In the genomic region with DNA sequence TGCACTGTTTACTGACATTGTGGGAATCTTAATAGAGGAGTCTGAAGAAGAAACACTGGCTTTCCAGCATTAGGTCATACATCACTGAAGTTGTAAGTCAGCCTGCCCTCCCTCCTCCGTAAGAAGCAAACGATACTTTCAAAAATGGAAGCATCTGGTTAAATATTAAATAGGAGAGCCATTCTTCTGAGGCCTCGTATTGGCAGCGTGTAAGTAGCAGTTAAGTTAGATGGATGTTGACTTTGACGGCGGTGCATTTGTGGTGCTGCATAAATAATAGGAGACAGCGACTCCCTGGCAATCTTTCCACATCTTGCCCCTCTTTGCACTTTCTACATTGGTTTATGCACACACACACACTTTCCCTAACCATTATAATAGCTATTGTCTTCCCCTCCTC, we compare ENCODE assay signal across 16 mouse cellular contexts.
DNase-seq lines count a peak whose midpoint lies in the region; ATAC-seq and TF ChIP-seq lines count a peak whose summit lies in the region.
"Had no signal": no experiment of that assay in that cellular context is flagged by ENCODE, and none has a peak within 500 bp of the region (broad histone marks: within the 10 kb centered on the region; RNA-seq: fewer than 3 reads in every experiment).

No protein-coding gene starts in this region.

- in situ Hi-C loops in Patski (cut with MboI; ENCODE audit: low pct_unique_long_range_greater_than_20kb), result no loop called here

- POLR2A ChIA-PET in Patski (lab: Charles Lee), result no interaction called here

- CTCF ChIA-PET in Patski (lab: Charles Lee), result interaction anchor here (1.0 kb wide), 1 partner anchor 25 kb away, joined by 3 read pairs; no protein-coding TSS in a partner anchor

- no peak overlapping the region for H3K4me2 ChIP-seq in kidney, embryonic 15.5 days
- no peak overlapping the region for H3K4me2 ChIP-seq in limb, embryonic 15.5 days
- H3K4me2 ChIP-seq in forebrain, embryonic 16.5 days (ENCODE audit: low read length), result no peak overlapping the region
- H3K4me2 ChIP-seq: heart, embryonic 12.5 days; liver, embryonic 13.5 days; neural tube, embryonic 12.5 days had no signal

- 21% methylated on average over 7 of the region's 7 CpGs for WGBS in kidney, embryonic 15.5 days
- 82% methylated on average over 7 of the region's 7 CpGs for WGBS in embryonic facial prominence, embryonic 10.5 days
- 47% methylated on average over 7 of the region's 7 CpGs for WGBS in limb, embryonic 15.5 days
- 56% methylated on average over 7 of the region's 7 CpGs for WGBS in forebrain, embryonic 16.5 days

- H3K27me3 ChIP-seq in kidney, embryonic 15.5 days, result peaks cover 2% of the 10 kb centered on the region; the same call in 1 of the 2 replicates
- no peaks in the 10 kb centered on the region for H3K27me3 ChIP-seq in Patski
- peaks cover 61% of the 10 kb centered on the region for H3K27me3 ChIP-seq in embryonic facial prominence, embryonic 10.5 days (replicated peaks; ENCODE audit: low read depth, poor library complexity, severe bottlenecking)
- H3K27me3 ChIP-seq in limb, embryonic 15.5 days, result peaks cover 4% of the 10 kb centered on the region; the same call in 1 of the 2 replicates
- H3K27me3 ChIP-seq in forebrain, embryonic 16.5 days (replicated peaks; ENCODE audit: control insufficient read depth, insufficient read depth, low read length), result 0 out of 2 replicates have a peak, but pooled peaks cover 5% of the 10 kb centered on the region

- no peaks in the 10 kb centered on the region for H3K36me3 ChIP-seq in kidney, embryonic 15.5 days
- no peaks in the 10 kb centered on the region for H3K36me3 ChIP-seq in embryonic facial prominence, embryonic 10.5 days (replicated peaks)
- no peaks in the 10 kb centered on the region for H3K36me3 ChIP-seq in limb, embryonic 15.5 days
- H3K36me3 ChIP-seq in forebrain, embryonic 16.5 days (ENCODE audit: control insufficient read depth, insufficient read depth), result no peaks in the 10 kb centered on the region
- H3K36me3 ChIP-seq: heart, embryonic 12.5 days; liver, embryonic 13.5 days; neural tube, embryonic 12.5 days had no signal

- 0 out of 2 replicates have a peak, but pooled peaks have one; percentile 13 for ATAC-seq in kidney, embryonic 15.5 days (replicated peaks; ENCODE audit: low FRiP score)
- peak; percentile 50 for ATAC-seq in Patski
- no peak for ATAC-seq in limb, embryonic 15.5 days (ENCODE audit: insufficient number of reproducible peaks, low FRiP score, low TSS enrichment, low read depth)
- ATAC-seq in forebrain, embryonic 16.5 days, result no peak
- ATAC-seq: forebrain, embryonic 14.5 days; inflammation-experienced regulatory T-cells, adult 6 months had no signal

- DNase-seq in kidney, postnatal 14 days, result no peak
- DNase-seq in Patski (ENCODE audit: low read depth, low spot score), result peak; percentile 22
- no peak for DNase-seq in embryonic facial prominence, embryonic 10.5 days (ENCODE audit: low spot score)
- no peak for DNase-seq in cerebellum, adult 9-11 months
- DNase-seq: cerebellum, postnatal 14 days; embryo, embryonic 11 days; layer of hippocampus, postnatal 36 days; liver, embryonic 13.5 days had no signal

- H3K4me3 ChIP-seq in kidney, embryonic 15.5 days (replicated peaks), result no peak overlapping the region
- no peak overlapping the region for H3K4me3 ChIP-seq in embryonic facial prominence, embryonic 10.5 days
- no peak overlapping the region for H3K4me3 ChIP-seq in limb, embryonic 15.5 days
- H3K4me3 ChIP-seq in forebrain, embryonic 16.5 days (replicated peaks; ENCODE audit: low read length), result no peak overlapping the region
- H3K4me3 ChIP-seq: erythroblast, embryonic 14.5 days; heart, embryonic 12.5 days; liver, embryonic 13.5 days; neural tube, embryonic 12.5 days had no signal

- TF ChIP-seq CTCF in Patski (IDR thresholded peaks at IDR 0.05), result no peak

- H3K9ac ChIP-seq in kidney, embryonic 15.5 days, result no peak overlapping the region
- no peak overlapping the region for H3K9ac ChIP-seq in limb, embryonic 15.5 days
- H3K9ac ChIP-seq in forebrain, embryonic 16.5 days (replicated peaks; ENCODE audit: low read depth, low read length), result no peak overlapping the region
- H3K9ac ChIP-seq: heart, embryonic 12.5 days; liver, embryonic 13.5 days; neural tube, embryonic 12.5 days had no signal

- peaks cover 58% of the 10 kb centered on the region for H3K4me1 ChIP-seq in kidney, embryonic 15.5 days
- peaks cover 58% of the 10 kb centered on the region for H3K4me1 ChIP-seq in embryonic facial prominence, embryonic 10.5 days
- H3K4me1 ChIP-seq in limb, embryonic 15.5 days, result peaks cover 27% of the 10 kb centered on the region
- peaks cover 10% of the 10 kb centered on the region for H3K4me1 ChIP-seq in forebrain, embryonic 16.5 days (replicated peaks; ENCODE audit: control insufficient read depth, insufficient read depth, low read length)

- peak overlapping the region; percentile 24; the same call in 1 of the 2 replicates for H3K27ac ChIP-seq in kidney, embryonic 15.5 days
- H3K27ac ChIP-seq in embryonic facial prominence, embryonic 10.5 days (replicated peaks), result peak overlapping the region; percentile 63; the same call in 1 of the 2 replicates
- 0 out of 2 replicates have a peak overlapping the region, but pooled peaks have one; percentile 8 for H3K27ac ChIP-seq in limb, embryonic 15.5 days
- no peak overlapping the region for H3K27ac ChIP-seq in forebrain, embryonic 16.5 days (ENCODE audit: low read length)
- H3K27ac ChIP-seq: liver, embryonic 13.5 days; neural tube, embryonic 12.5 days had no signal

- no peaks in the 10 kb centered on the region for H3K9me3 ChIP-seq in kidney, embryonic 15.5 days (replicated peaks)
- H3K9me3 ChIP-seq in embryonic facial prominence, embryonic 10.5 days, result no peaks in the 10 kb centered on the region
- H3K9me3 ChIP-seq in limb, embryonic 15.5 days, result no peaks in the 10 kb centered on the region
- no peaks in the 10 kb centered on the region for H3K9me3 ChIP-seq in forebrain, embryonic 16.5 days (ENCODE audit: control insufficient read depth, low read length)
- H3K9me3 ChIP-seq: heart, embryonic 12.5 days; liver, embryonic 13.5 days; neural tube, embryonic 12.5 days had no signal

Comparison
In these comparisons a context has a peak if more than half of its experiments do, and no peak if none do; other contexts are left out.
1. ATAC-seq: peak in kidney, embryonic 15.5 days (single experiment) and Patski (single experiment); none in limb, embryonic 15.5 days (single experiment) and forebrain, embryonic 16.5 days (single experiment).